Mouse (Mus musculus) lung, adult 18-20 months (tissue): ENCODE measurements around the gene Vangl2.

Source experiments
- DNase-seq, 2 experiments: peaks; one replicate each; pipeline ENCODE4 v3.0.0; 2022; ENCODE audit warnings: mixed read lengths in 2 of 2

The Vangl2 gene

DNA sequence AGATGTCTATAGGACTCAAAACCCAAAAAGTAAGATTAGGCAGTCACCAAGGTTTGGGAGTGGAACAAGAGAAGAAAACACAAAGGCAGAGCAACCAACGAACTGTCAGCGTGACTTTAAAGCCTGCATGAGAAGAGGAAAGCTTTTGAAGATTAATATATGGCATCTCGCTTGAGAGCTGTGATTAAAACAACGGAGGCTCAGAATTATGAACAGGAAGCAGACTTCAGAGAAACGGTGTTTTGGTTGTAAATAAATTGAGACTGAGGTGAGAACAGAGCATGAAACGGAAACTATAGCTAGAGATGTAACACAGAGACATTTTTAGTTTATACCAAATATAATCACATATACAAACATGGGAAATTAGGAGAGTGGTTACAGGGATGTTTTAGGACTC is 64.6 kb downstream of the Vangl2 start:
- DNase-seq: no peak

DNA sequence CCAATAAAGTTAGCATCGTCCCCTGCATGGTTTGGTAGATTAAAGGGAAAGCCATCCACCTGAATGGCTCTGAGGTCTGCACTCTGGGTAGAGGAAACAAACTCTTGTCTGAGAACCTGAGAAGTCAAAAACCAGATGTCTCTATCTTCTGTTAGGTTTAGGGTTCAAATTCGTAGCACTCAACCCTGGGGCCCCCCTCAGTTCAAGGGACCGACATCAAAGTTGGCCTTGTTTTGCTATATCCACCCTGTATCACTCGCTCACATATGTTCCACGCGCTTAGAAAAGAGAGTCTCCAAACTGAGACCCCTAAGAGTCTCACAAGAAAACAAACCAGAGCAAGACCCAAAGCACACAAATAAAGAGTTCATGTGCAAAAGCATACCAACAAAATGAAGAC is 66.5 kb downstream of the Vangl2 start:
- no peak for DNase-seq

DNA sequence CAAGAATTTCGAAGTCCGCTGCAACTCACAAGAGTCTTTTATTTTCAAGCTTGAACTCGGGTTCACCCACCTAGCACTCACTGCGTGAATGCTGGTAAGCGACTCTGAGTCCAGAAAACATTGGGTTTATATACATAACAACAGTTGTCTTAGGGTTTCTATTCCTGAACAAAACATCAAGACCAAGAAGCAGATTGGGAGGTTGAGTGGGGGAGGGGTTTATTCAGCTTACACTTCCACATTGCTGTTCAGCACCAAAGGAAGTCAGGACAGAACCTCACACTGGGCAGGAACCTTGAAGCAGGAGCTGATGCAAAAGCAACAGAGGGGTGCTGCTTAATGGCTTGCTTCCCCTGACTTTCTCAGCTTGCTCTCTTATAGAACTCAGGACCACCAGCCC is 67.5 kb downstream of the Vangl2 start:
- no peak for DNase-seq

DNA sequence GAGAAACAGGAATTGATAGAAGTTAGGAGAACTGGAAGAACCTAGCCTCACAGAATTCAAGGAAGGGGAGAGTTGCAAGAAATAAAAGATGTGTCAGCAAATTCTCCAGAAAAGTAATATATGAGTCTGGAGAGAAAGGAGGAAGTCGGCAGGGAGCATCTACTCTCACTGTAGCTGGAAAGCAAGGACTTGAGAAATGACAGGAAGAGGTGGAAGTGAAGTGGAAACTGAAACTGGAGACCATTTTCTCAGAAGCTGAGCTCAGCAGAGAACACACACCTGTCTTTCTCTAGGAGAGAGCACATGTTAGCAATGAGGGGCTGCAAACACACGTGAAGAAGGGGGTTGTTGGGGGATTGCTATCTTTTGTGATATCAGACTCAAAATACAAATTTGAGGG is 70.8 kb downstream of the Vangl2 start:
- no peak for DNase-seq

DNA sequence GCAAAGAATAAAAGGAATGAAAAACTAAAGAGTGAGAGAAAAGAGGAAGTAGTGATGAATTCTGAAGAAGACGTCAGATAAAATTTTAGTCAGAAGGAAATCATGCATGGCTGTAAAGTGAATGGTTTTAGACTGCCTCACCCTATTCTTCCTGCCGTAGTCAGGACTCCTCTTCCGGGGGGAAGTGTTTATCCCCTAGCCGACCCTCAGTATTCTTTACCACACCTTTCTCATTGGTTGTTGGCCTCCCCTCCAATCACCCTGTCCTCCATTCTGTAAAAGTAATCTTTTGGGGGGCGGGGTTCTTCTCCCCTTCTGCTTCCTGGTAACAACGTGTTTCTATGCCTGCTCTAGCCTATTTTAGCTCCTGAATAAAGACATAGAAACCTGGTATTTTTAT is 73.2 kb downstream of the Vangl2 start:
- DNase-seq: no peak
